Comparison of ENCODE assay signal across 8 mouse cellular contexts in the genomic region with DNA sequence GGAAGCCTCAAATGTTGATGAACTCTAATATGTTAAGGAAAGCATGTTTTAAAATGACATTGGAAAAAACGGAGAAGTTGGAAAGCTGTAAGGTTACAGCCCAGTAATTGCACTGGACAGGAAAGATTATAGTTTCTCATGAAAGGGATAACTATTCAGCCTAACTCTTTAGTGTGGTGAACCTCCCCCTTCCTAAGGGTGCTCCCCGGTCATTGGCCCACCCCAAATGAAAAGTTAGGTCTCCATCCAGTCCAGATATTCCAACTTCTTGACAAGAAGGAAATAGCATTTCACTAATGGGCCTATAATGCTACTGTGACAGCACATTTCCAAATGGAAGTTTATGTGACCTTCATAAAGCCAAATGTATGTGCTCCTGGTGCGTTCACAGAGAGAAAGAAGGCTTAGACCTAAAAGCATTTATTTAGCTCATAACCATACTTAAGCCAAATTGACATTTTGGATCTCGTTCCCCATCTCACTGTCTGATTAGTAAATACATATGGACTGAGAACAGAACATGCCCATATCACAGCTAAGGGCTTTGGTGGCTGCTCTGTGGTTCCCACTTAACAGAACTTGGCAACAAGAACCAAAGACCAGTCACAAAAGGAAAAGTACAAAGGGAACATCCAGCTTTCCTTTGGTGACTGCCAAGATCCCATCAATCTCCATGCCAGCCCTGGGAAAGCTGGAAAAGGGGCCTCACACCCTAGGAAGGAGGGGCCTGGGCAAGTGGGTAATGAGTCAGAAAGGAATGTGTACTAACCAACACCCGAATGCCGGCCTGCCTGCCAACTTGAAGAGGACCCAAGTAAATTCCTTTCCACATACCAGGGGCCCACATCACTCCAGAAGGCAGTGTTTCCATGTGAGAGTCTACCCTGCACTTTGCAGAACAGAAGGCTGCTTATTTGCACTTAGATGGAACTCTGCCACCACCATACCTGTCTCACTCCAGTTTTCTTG.
A peak's percentile ranks its signal among the peaks of the same experiment; 100 is the strongest.
DNase-seq lines count a peak whose midpoint lies in the region; ATAC-seq and TF ChIP-seq lines count a peak whose summit lies in the region.

No protein-coding gene starts in this region.

- ATAC-seq in frontal cortex, adult (ENCODE audit: low TSS enrichment) = peak; percentile 62; the same call in 1 of the 2 replicates
- ATAC-seq in forebrain, embryonic 16.5 days = peak; percentile 95
- no peak for ATAC-seq in monocyte, adult 5-6 weeks (replicated peaks; ENCODE audit: insufficient number of reproducible peaks, low FRiP score, low TSS enrichment, poor library complexity, severe bottlenecking)

- H3K27ac ChIP-seq in forebrain, embryonic 16.5 days (ENCODE audit: low read length) = no peak overlapping the region
- peak overlapping the region; percentile 68 for H3K27ac ChIP-seq in kidney, adult 2 months (ENCODE audit: insufficient read depth, low read depth, low read length)

- H3K9ac ChIP-seq in forebrain, embryonic 16.5 days (replicated peaks; ENCODE audit: low read depth, low read length) = no peak overlapping the region

- 29% methylated on average over 6 of the region's 6 CpGs for WGBS in forebrain, embryonic 16.5 days
- WGBS in kidney, adult 2 months = 45% methylated on average over 6 of the region's 6 CpGs

- H3K4me3 ChIP-seq in forebrain, embryonic 16.5 days (replicated peaks; ENCODE audit: low read length) = no peak overlapping the region
- no peak overlapping the region for H3K4me3 ChIP-seq in kidney, adult 2 months (ENCODE audit: insufficient read depth, low read depth, low read length)

- H3K4me2 ChIP-seq in forebrain, embryonic 16.5 days (ENCODE audit: low read length) = no peak overlapping the region

- H3K27me3 ChIP-seq in forebrain, embryonic 16.5 days (replicated peaks; ENCODE audit: control insufficient read depth, insufficient read depth, low read length) = no peaks in the 10 kb centered on the region
- no peaks in the 10 kb centered on the region for H3K27me3 ChIP-seq in kidney, adult 2 months (replicated peaks; ENCODE audit: control insufficient read depth, insufficient read depth, low read length)

- no peaks in the 10 kb centered on the region for H3K4me1 ChIP-seq in forebrain, embryonic 16.5 days (replicated peaks; ENCODE audit: control insufficient read depth, insufficient read depth, low read length)
- peaks cover 5% of the 10 kb centered on the region; the same call in 1 of the 2 replicates for H3K4me1 ChIP-seq in kidney, adult 2 months (ENCODE audit: control insufficient read depth, insufficient read depth, low read length)

- DNase-seq in frontal cortex, postnatal 36 days (ENCODE audit: low spot score in 2 of 2) = no peak
- peak; percentile 37 for DNase-seq in adrenal gland, adult 2 months
- DNase-seq in kidney, adult 2 months = peak; percentile 84
- DNase-seq in lung, adult 18-20 months = peak; percentile 80 to 87
- DNase-seq in right cerebral cortex, postnatal 14 days = peak; percentile 5

- no peak for TF ChIP-seq POLR2A in kidney, adult 2 months (IDR thresholded peaks at IDR 0.05; ENCODE audit: low read depth, low read length)

- TF ChIP-seq CTCF in kidney, adult 2 months (conservative IDR thresholded peaks at IDR 0.05; ENCODE audit: insufficient read depth, insufficient read length, low read depth, low read length) = no peak

- no peaks in the 10 kb centered on the region for H3K9me3 ChIP-seq in forebrain, embryonic 16.5 days (ENCODE audit: control insufficient read depth, low read length)

- no peaks in the 10 kb centered on the region for H3K36me3 ChIP-seq in forebrain, embryonic 16.5 days (ENCODE audit: control insufficient read depth, insufficient read depth)
- H3K36me3 ChIP-seq in kidney, adult 2 months (ENCODE audit: control insufficient read depth, insufficient read depth, low read length) = no peaks in the 10 kb centered on the region

Comparison
In these comparisons a context has a peak if more than half of its experiments do, and no peak if none do; other contexts are left out.
1. DNase-seq: peak in adrenal gland, adult 2 months (single experiment), kidney, adult 2 months (single experiment), lung, adult 18-20 months (2 of 2) and right cerebral cortex, postnatal 14 days (single experiment); none in frontal cortex, postnatal 36 days (0 of 2).